Mouse (Mus musculus): ENCODE measurements around the gene Naalad2. TPM values are rescaled to one million over a fixed set of nuclear protein-coding genes. Genes with fewer than 3 reads are reported as not detected.
"Not testable (repeated sequence)": the region's sequence is repeated elsewhere in the genome, so short reads cannot be mapped to it uniquely, and the experiment has no call there.

Naalad2 gene
- polyA plus RNA-seq, 1 experiment from 2014 or later, result 2.8 TPM

DNA sequence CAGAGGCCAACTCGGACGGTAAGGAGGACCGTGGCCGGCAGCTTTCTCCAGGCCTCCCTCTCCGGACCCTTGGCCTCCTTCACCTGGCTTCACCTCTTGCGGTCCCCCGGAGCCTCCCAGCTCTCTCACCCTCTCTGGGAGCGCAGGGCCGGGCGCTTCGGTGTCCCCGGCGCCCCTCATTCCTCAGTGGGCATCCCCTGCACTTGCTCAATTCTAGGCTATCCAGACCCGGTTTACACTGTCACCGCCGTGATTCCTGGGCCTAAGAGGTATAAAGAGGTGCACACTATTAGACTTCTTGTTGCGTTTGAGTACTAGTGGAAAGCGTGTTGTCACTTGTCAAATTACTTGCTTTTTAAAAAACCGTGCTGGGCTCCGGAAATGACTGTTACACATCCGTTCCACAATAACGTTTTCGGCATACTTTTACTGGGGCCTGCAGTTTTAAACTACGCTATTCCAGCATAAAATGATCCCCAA, 110.3 kb downstream of the Naalad2 start:
- WGBS, result under 1% methylated on average over 24 of the region's 24 CpGs
- Histone ChIP-seq H3K4me3 (peak overlapping the region; percentile 89), H3K27ac (replicated peaks) (peak overlapping the region; percentile 87), H3K4me2 (peak overlapping the region; percentile 79), H3K36me3 (peaks cover 13% of the 10 kb centered on the region), H3K27me3 (replicated peaks) (no peaks in the 10 kb centered on the region), H3K9ac (peak overlapping the region; percentile 97), H3K9me3 (no peaks in the 10 kb centered on the region), H3K4me1 (peaks cover 16% of the 10 kb centered on the region)
- 0 out of 2 replicates have a peak, but pooled peaks have one; percentile 33 for ATAC-seq (ENCODE audit: extremely low read depth, insufficient number of reproducible peaks, low FRiP score, low TSS enrichment)

DNA sequence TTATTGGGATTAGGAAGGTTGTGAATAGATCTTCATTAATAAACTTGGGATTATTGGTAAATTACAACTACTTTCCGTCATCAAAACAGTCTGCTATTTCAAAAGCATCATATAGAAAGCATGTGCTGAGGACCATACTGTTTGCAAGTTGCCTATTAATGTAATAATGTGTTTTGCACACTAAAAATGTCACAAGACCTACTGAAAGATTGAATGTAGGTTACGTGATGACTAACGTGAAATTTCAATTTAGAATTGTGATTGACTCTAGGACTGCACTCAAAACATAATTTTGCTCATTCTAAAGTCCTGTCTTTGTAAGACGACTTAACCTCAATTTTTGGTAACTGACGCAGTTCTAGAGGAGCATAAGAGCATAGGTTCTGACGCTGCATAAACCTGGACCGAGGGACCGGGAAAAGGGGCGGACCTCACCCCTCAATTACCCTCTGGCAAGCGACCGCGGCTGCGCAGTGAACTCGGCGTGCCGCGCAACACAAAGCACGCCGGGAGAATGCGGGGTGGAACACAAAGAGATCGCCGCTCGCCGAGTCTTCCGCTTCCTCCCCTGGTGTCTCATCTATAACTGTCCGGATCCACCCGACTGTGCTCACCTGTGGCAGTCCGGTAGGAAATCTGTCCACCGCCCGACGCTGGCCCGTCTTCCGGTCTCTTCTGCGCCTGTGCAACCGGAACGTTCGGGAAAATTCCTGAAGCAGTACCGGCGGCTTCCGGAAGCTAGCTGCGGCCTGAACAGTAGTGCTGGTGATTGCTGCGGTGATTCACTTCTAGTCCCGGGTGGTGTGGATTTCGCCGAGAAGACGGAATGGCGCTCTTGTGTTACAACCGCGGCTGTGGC, 111.0 kb downstream of the Naalad2 start, which contains the start of gene Chordc1:
Gene Chordc1 (plus strand): TSS at position 555 of the 859 bp plus-strand sequence.
- no peaks in the 10 kb centered on the region for H3K9me3 ChIP-seq
- H3K27ac ChIP-seq (replicated peaks), result peak within 1 kb of the TSS; percentile 87
- peak within 1 kb of the TSS; percentile 89 for H3K4me3 ChIP-seq
- peak within 1 kb of the TSS; percentile 97 for H3K9ac ChIP-seq
- 4% methylated on average over 49 of the region's 49 CpGs for WGBS
- peak within 1 kb of the TSS; percentile 79 for H3K4me2 ChIP-seq
- H3K27me3 ChIP-seq (replicated peaks), result no peaks in the 10 kb centered on the region
- peak; percentile 95 for ATAC-seq (ENCODE audit: extremely low read depth, insufficient number of reproducible peaks, low FRiP score, low TSS enrichment)
- peaks cover 16% of the 10 kb centered on the region for H3K4me1 ChIP-seq
- peaks cover 8% of the 10 kb centered on the region for H3K36me3 ChIP-seq

- not testable (repeated sequence) for H3K4me1 ChIP-seq; H3K4me2 ChIP-seq; H3K9ac ChIP-seq; H3K9me3 ChIP-seq; H3K27me3 ChIP-seq (replicated peaks); ATAC-seq (ENCODE audit: extremely low read depth, insufficient number of reproducible peaks, low FRiP score, low TSS enrichment); H3K36me3 ChIP-seq; H3K27ac ChIP-seq (replicated peaks); H3K4me3 ChIP-seq
- WGBS, result 25% methylated on average over 5 of the region's 5 CpGs
Observed at GRCm38 (mm10) chr9:18278693-18279092, 124.1 kb downstream of the Naalad2 start.

DNA sequence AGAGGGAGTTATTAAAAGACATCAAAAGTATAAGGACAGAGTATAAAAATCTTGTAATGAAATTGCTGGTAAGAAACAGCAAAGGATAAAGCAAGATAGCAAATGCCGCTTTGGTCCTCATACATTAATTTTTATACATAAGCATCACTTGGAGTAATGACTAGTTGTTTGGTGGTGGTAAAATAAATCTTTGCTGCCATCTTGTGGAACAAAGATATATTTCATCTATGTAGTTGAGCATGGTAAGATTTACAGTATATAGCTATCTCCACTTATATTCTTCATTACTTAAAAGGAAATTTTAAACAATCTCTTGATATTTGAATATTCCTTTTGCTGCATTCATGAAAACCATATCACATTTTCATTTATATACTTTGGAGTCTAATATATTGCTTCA, 125.3 kb downstream of the Naalad2 start:
- no peak overlapping the region for H3K4me2 ChIP-seq
- 56% methylated on average over 1 of the region's 1 CpGs for WGBS
- H3K4me3 ChIP-seq, result no peak overlapping the region
- no peaks in the 10 kb centered on the region for H3K27me3 ChIP-seq (replicated peaks)
- H3K27ac ChIP-seq (replicated peaks), result no peak overlapping the region
- no peaks in the 10 kb centered on the region for H3K9me3 ChIP-seq
- H3K4me1 ChIP-seq, result no peaks in the 10 kb centered on the region
- ATAC-seq (ENCODE audit: extremely low read depth, insufficient number of reproducible peaks, low FRiP score, low TSS enrichment), result no peak
- H3K36me3 ChIP-seq, result no peaks in the 10 kb centered on the region
- no peak overlapping the region for H3K9ac ChIP-seq

DNA sequence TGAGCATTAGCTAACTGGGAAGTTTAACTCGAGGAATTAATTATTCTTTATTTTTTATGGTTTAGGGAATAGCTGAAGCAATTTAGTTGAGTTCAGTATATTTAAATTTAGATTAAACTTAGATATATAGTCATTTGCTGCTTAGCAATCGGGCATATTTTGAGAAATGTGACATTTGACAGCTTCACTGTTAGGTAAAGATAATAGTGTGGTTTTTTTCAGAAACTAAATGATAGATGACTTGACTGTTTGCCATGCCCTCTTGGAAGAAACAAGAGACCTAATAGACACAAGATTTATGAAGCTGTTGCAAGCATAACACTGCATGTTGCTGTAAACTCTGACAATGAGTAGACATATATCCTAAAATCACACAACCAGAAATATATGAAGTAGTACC, 126.0 kb downstream of the Naalad2 start:
- no peak overlapping the region for H3K9ac ChIP-seq

GRCm38 (mm10) chr9:18275901-18276300, 126.9 kb downstream of the Naalad2 start:
- ATAC-seq (ENCODE audit: extremely low read depth, insufficient number of reproducible peaks, low FRiP score, low TSS enrichment), result no peak
- Histone ChIP-seq H3K27ac (replicated peaks) (no peak overlapping the region), H3K36me3 (no peaks in the 10 kb centered on the region), H3K4me1 (no peaks in the 10 kb centered on the region), H3K27me3 (replicated peaks) (no peaks in the 10 kb centered on the region), H3K4me2 (no peak overlapping the region), H3K9me3 (no peaks in the 10 kb centered on the region), H3K4me3 (no peak overlapping the region), H3K9ac (no peak overlapping the region)
- 78% methylated on average over 1 of the region's 1 CpGs for WGBS

More for the DNA sequence above, 126.0 kb downstream of the Naalad2 start:
- no peak for ATAC-seq (ENCODE audit: extremely low read depth, insufficient number of reproducible peaks, low FRiP score, low TSS enrichment)
- no peaks in the 10 kb centered on the region for H3K4me1 ChIP-seq
- no peaks in the 10 kb centered on the region for H3K9me3 ChIP-seq
- H3K27me3 ChIP-seq (replicated peaks), result no peaks in the 10 kb centered on the region
- WGBS, result 36% methylated on average over 2 of the region's 2 CpGs
- no peak overlapping the region for H3K4me2 ChIP-seq
- H3K27ac ChIP-seq (replicated peaks), result no peak overlapping the region
- H3K4me3 ChIP-seq, result no peak overlapping the region
- no peaks in the 10 kb centered on the region for H3K36me3 ChIP-seq

Other genes starting within 250 kb of the Naalad2 start
- gene Chordc1, start 110.9 kb downstream of the Naalad2 start, polyA plus RNA-seq (2015; fragmentation: Nextera tagmentation; extraction: Ambion mirVana), result 61.5 and 80.9 TPM in 2 replicates
- not detected in 2 replicates for gene Ubtfl1, start 1.4 kb upstream of the Naalad2 start, polyA plus RNA-seq (2015; fragmentation: Nextera tagmentation; extraction: Ambion mirVana)
- gene Mbd3l2, start 27.7 kb upstream of the Naalad2 start, polyA plus RNA-seq (2015; fragmentation: Nextera tagmentation; extraction: Ambion mirVana), result not detected in 2 replicates
- 3.5 and 4.3 TPM in 2 replicates for gene Zfp558, start 75.3 kb upstream of the Naalad2 start, polyA plus RNA-seq (2015; fragmentation: Nextera tagmentation; extraction: Ambion mirVana)
- gene Mbd3l1, start 75.4 kb upstream of the Naalad2 start, polyA plus RNA-seq (2015; fragmentation: Nextera tagmentation; extraction: Ambion mirVana), result not detected in 2 replicates